Mouse (Mus musculus): Measurements from ENCODE around the gene Cdh12. TPM values are rescaled to one million over a fixed set of nuclear protein-coding genes. Genes with fewer than 3 reads are reported as not detected.

Cdh12 gene
- polyA plus RNA-seq, 1 experiment from 2014 or later: 0.37 TPM

DNA sequence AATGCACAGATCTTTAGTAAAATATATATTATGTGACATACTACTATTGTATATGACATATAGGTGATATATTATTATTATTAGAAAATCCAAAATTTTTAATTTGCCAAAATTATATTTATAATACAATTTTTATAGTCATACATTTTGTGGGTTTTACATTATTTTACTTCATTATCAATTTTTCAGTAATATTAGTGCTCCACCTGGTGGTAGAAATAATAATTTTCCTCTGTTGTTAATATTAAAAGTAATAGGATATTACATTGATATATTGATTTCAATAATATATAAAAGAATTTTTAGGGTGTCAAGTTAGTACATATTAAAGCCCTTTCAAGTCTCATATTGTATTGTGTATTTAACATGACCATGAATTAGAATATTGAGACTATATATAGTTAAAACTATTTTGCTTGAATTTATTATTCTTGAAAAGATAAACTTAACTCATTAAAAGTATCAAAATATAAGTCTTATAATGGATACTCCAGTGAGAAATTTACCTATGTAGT lies 1070.3 kb downstream of the Cdh12 start:
- Histone ChIP-seq H3K4me1 (ENCODE audit: control insufficient read depth, insufficient read depth, low read length) (no peaks in the 10 kb centered on the region), H3K27ac (ENCODE audit: low read length) (no peak overlapping the region), H3K27me3 (replicated peaks; ENCODE audit: control insufficient read depth, insufficient read depth, low read length) (no peaks in the 10 kb centered on the region), H3K9me3 (ENCODE audit: control insufficient read depth, low read length) (no peaks in the 10 kb centered on the region), H3K36me3 (ENCODE audit: control insufficient read depth, insufficient read depth, low read length) (no peaks in the 10 kb centered on the region), H3K9ac (ENCODE audit: low read depth, low read length) (no peak overlapping the region), H3K4me3 (ENCODE audit: low read length) (no peak overlapping the region), H3K4me2 (ENCODE audit: low read depth, low read length) (no peak overlapping the region)
- ATAC-seq: no peak

DNA sequence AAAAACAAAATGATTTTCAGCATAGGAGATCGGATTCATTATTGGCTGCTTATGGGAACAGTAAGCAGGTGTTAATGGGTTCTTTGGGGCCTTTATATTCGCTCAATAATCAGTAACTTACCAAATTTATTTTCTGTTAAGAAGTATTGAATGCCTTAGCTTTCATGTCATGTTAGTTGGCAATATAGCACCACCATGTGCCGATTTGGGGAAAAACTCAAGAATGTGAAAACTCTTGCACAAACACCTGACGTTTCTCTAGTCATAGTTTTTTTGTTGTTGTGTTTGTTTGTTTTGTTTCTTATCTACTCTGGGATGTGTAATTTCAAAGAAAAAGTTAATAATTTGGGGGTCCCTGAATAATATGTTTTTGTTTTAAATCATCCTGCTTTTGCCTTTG lies 1081.7 kb downstream of the Cdh12 start:
- Histone ChIP-seq H3K36me3 (ENCODE audit: control insufficient read depth, insufficient read depth, low read length) (no peaks in the 10 kb centered on the region), H3K9ac (ENCODE audit: low read depth, low read length) (no peak overlapping the region), H3K4me1 (ENCODE audit: control insufficient read depth, insufficient read depth, low read length) (no peaks in the 10 kb centered on the region), H3K4me3 (ENCODE audit: low read length) (no peak overlapping the region), H3K4me2 (ENCODE audit: low read depth, low read length) (no peak overlapping the region), H3K9me3 (ENCODE audit: control insufficient read depth, low read length) (no peaks in the 10 kb centered on the region), H3K27ac (ENCODE audit: low read length) (no peak overlapping the region), H3K27me3 (replicated peaks; ENCODE audit: control insufficient read depth, insufficient read depth, low read length) (no peaks in the 10 kb centered on the region)
- ATAC-seq: no peak
- WGBS: 65% methylated on average over 4 of the region's 4 CpGs

DNA sequence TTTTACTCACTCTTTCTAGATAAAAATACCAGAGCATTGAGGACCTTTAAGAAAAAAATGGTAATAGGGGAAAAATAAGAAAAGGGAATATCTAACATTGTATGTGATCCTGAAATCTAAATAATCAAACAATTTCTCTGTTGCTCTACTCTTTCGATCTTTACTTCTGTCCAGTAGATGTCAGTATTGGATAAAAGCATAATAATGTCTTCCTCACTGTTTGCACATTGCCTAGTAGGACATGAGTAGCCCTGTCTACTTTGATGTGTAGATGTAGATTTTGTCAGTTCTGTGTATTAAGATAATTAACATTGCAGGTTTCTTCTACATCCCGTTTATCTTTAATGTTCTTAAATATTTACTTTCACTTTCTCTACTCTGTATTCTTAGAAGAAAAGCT lies 1087.8 kb downstream of the Cdh12 start:
- H3K9ac ChIP-seq (ENCODE audit: low read depth, low read length): no peak overlapping the region
- WGBS: 58% methylated on average over 2 of the region's 2 CpGs
- no peaks in the 10 kb centered on the region for H3K27me3 ChIP-seq (replicated peaks; ENCODE audit: control insufficient read depth, insufficient read depth, low read length)
- no peak overlapping the region for H3K27ac ChIP-seq (ENCODE audit: low read length)
- no peaks in the 10 kb centered on the region for H3K4me1 ChIP-seq (ENCODE audit: control insufficient read depth, insufficient read depth, low read length)
- no peaks in the 10 kb centered on the region for H3K36me3 ChIP-seq (ENCODE audit: control insufficient read depth, insufficient read depth, low read length)
- H3K9me3 ChIP-seq (ENCODE audit: control insufficient read depth, low read length): no peaks in the 10 kb centered on the region
- no peak for ATAC-seq
- H3K4me2 ChIP-seq (ENCODE audit: low read depth, low read length): no peak overlapping the region
- no peak overlapping the region for H3K4me3 ChIP-seq (ENCODE audit: low read length)

DNA sequence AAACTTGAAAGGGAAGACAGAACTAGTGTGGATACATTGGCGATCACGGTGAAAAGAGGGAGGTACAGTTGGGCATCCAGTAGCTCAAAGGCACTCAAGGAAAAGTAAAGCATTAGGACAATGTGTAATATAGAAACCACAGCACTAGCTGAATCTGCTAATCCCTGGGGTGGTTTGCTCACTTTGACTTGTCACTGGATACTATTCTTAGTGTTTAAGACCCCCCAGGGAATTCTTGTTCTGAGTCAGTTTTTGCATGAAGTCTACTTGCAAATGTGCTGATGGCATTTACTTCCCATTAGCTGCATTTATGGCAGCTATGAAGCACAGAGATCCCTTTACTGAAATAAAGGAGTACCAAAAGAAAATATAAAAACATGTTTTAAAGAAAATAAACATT lies 1095.7 kb downstream of the Cdh12 start:
- Histone ChIP-seq H3K4me2 (ENCODE audit: low read depth, low read length) (no peak overlapping the region), H3K4me3 (ENCODE audit: low read length) (no peak overlapping the region), H3K9ac (ENCODE audit: low read depth, low read length) (no peak overlapping the region), H3K4me1 (ENCODE audit: control insufficient read depth, insufficient read depth, low read length) (no peaks in the 10 kb centered on the region), H3K36me3 (ENCODE audit: control insufficient read depth, insufficient read depth, low read length) (no peaks in the 10 kb centered on the region), H3K27ac (ENCODE audit: low read length) (no peak overlapping the region), H3K9me3 (ENCODE audit: control insufficient read depth, low read length) (no peaks in the 10 kb centered on the region), H3K27me3 (replicated peaks; ENCODE audit: control insufficient read depth, insufficient read depth, low read length) (no peaks in the 10 kb centered on the region)
- no peak for ATAC-seq
- 95% methylated on average over 2 of the region's 2 CpGs for WGBS

DNA sequence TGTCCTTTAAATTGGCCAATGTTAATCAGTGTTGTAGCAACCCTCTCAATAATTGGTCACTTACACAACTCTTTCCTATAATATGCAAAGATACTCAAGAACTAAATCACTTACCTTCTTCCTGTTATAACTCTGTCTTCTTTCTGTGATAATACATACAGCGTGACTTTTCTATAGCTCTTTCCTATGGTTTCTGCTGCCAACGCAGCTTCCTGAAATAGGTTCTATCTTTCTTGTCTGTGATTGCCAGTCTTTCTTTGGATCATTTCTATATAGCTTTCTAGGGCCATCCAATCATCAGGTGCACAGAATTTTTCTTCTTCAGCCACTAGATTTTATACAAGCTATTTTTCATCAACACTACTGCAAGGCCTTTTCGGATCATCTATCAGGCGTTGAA lies 1106.9 kb downstream of the Cdh12 start:
- ATAC-seq: no peak
- Histone ChIP-seq H3K9me3 (ENCODE audit: control insufficient read depth, low read length) (no peaks in the 10 kb centered on the region), H3K27me3 (replicated peaks; ENCODE audit: control insufficient read depth, insufficient read depth, low read length) (no peaks in the 10 kb centered on the region), H3K4me1 (ENCODE audit: control insufficient read depth, insufficient read depth, low read length) (no peaks in the 10 kb centered on the region), H3K9ac (ENCODE audit: low read depth, low read length) (no peak overlapping the region), H3K27ac (ENCODE audit: low read length) (no peak overlapping the region), H3K4me3 (ENCODE audit: low read length) (no peak overlapping the region), H3K36me3 (ENCODE audit: control insufficient read depth, insufficient read depth, low read length) (no peaks in the 10 kb centered on the region), H3K4me2 (ENCODE audit: low read depth, low read length) (no peak overlapping the region)
- 94% methylated on average over 4 of the region's 4 CpGs for WGBS

DNA sequence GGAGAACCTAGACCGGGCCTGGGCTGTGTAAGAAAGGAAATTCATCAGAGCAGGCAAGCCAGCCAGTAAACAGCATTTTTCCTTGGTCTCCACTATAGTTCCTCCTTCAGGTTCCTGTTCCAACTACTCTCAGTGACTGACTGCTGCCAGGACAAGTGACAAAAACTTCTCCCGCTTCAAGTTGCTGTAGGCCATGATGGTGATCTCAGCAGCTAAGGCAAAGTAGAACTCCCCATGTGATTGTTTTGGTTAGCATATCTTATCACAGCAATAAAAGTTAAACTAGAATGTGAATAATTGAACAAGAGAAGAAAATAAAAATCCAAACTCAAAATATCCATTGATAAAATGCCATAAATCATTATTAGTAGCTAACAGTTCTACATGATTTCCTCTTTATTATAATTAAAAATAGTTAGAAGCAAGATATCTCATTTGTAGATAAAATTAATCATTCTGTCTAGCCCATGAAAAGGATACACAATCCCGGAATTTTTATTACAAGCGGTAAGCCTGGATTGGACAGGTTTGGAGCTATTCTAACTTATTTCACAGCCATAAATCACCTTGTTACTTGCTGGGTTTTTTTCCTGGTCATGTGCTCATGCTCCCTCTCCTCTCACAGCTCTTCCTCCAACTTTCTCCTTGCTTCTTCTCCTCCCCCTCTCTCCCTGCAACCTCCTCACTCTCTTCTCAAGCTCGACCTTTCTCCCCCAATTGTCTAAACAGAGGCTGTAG lies 1117.4 kb downstream of the Cdh12 start:
- Histone ChIP-seq H3K36me3 (ENCODE audit: control insufficient read depth, insufficient read depth, low read length) (no peaks in the 10 kb centered on the region), H3K9ac (ENCODE audit: low read depth, low read length) (no peak overlapping the region), H3K27ac (ENCODE audit: low read length) (no peak overlapping the region), H3K4me3 (ENCODE audit: low read length) (no peak overlapping the region), H3K27me3 (replicated peaks; ENCODE audit: control insufficient read depth, insufficient read depth, low read length) (no peaks in the 10 kb centered on the region), H3K4me2 (ENCODE audit: low read depth, low read length) (no peak overlapping the region), H3K4me1 (ENCODE audit: control insufficient read depth, insufficient read depth, low read length) (no peaks in the 10 kb centered on the region), H3K9me3 (ENCODE audit: control insufficient read depth, low read length) (no peaks in the 10 kb centered on the region)
- 53% methylated on average over 5 of the region's 5 CpGs for WGBS
- peak; percentile 77 for ATAC-seq

DNA sequence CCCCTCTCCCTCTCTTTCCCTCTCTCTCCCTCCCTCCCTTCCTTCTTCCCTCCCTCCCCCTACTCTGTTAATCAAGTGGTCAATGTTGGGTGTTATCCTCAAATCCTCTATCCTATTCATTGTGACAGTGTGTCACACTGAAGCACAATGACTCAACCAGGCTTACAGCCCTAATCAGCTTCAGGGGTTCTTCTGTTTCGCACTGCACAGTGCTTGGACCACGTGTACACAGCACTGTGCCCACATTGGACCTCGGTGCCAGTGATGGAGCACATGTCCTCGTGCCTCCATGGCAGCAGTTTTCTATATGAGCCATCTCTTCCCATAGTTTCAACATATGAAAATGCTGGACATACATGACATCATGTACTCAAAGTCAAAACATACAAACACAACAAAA lies 1155.4 kb downstream of the Cdh12 start:
- WGBS: 71% methylated on average over 4 of the region's 4 CpGs
- no peaks in the 10 kb centered on the region for H3K9me3 ChIP-seq (ENCODE audit: control insufficient read depth, low read length)
- H3K4me1 ChIP-seq (ENCODE audit: control insufficient read depth, insufficient read depth, low read length): no peaks in the 10 kb centered on the region
- no peak for ATAC-seq
- no peak overlapping the region for H3K4me3 ChIP-seq (ENCODE audit: low read length)
- no peaks in the 10 kb centered on the region for H3K36me3 ChIP-seq (ENCODE audit: control insufficient read depth, insufficient read depth, low read length)
- no peak overlapping the region for H3K4me2 ChIP-seq (ENCODE audit: low read depth, low read length)
- H3K27me3 ChIP-seq (replicated peaks; ENCODE audit: control insufficient read depth, insufficient read depth, low read length): no peaks in the 10 kb centered on the region
- H3K27ac ChIP-seq (ENCODE audit: low read length): no peak overlapping the region
- no peak overlapping the region for H3K9ac ChIP-seq (ENCODE audit: low read depth, low read length)

Small RNAs within 50 kb of the gene (microRNA-seq; reads per million reads assigned to microRNA genes)
- gene Gm27397: not detected

Other genes with a start within 250 kb of the Cdh12 start
- gene Acot10, start 217.5 kb downstream of the Cdh12 start, polyA plus RNA-seq (2015; fragmentation: Nextera tagmentation; extraction: Ambion mirVana): not detected in 2 replicates

Measured in intestine, embryonic 16.5 days (tissue).